Mouse (Mus musculus) neural tube, embryonic 10.5 days (tissue): Measurements from ENCODE around the gene 6430531B16Rik.

ENCODE experiments used
- DNase-seq: peaks from one replicate; pipeline ENCODE4 v3.0.0-alpha.2; 2017; ENCODE audit warnings: low spot score; ENCODE audit errors: extremely low spot score

The 6430531B16Rik gene

GRCm38 (mm10) chr7:139978278-139978892 is at the start of gene 6430531B16Rik:
6430531B16Rik (minus strand) TSS chr7:139978755.
- DNase-seq, result peak; percentile 80

- DNase-seq, result no peak
Measured at GRCm38 (mm10) chr7:140011336-140011735, 32.8 kb upstream of the 6430531B16Rik start.

GRCm38 (mm10) chr7:140007781-140008180 is 29.2 kb upstream of the 6430531B16Rik start:
- DNase-seq, result no peak

GRCm38 (mm10) chr7:140006861-140007611 is 28.5 kb upstream of the 6430531B16Rik start:
- no peak for DNase-seq

GRCm38 (mm10) chr7:140004666-140005065 is 26.1 kb upstream of the 6430531B16Rik start:
- DNase-seq, result no peak

- DNase-seq, result peak; percentile 25
Measured at GRCm38 (mm10) chr7:140001086-140001740, 22.7 kb upstream of the 6430531B16Rik start.

- DNase-seq, result no peak
Measured at GRCm38 (mm10) chr7:139998691-139999350, 20.3 kb upstream of the 6430531B16Rik start.

- DNase-seq, result peak; percentile 50
Measured at GRCm38 (mm10) chr7:139994676-139995075, 16.1 kb upstream of the 6430531B16Rik start.

GRCm38 (mm10) chr7:139994202-139994601 is 15.6 kb upstream of the 6430531B16Rik start:
- DNase-seq, result no peak

GRCm38 (mm10) chr7:139993532-139993931 is 15.0 kb upstream of the 6430531B16Rik start:
- no peak for DNase-seq

- DNase-seq, result no peak
Measured at GRCm38 (mm10) chr7:139992406-139992805, 13.9 kb upstream of the 6430531B16Rik start, which contains the start of gene Adam8. Adam8 (minus strand) TSS chr7:139992562.

- DNase-seq, result no peak
Measured at GRCm38 (mm10) chr7:139990864-139991394, 12.4 kb upstream of the 6430531B16Rik start.

GRCm38 (mm10) chr7:139988272-139988671 is 9.7 kb upstream of the 6430531B16Rik start:
- no peak for DNase-seq

GRCm38 (mm10) chr7:139984505-139984904 is 6.0 kb upstream of the 6430531B16Rik start:
- DNase-seq, result no peak

- DNase-seq, result no peak
Measured at GRCm38 (mm10) chr7:139982058-139982457, 3.5 kb upstream of the 6430531B16Rik start.

- no peak for DNase-seq
Measured at GRCm38 (mm10) chr7:139980778-139981177, 2.2 kb upstream of the 6430531B16Rik start.

GRCm38 (mm10) chr7:139979011-139979719 is 610 bp upstream of the 6430531B16Rik start:
- DNase-seq, result peak; percentile 24

GRCm38 (mm10) chr7:139975471-139975870 is 3.1 kb downstream of the 6430531B16Rik start:
- DNase-seq, result no peak

- no peak for DNase-seq
Measured at GRCm38 (mm10) chr7:139974307-139974706, 4.2 kb downstream of the 6430531B16Rik start.

GRCm38 (mm10) chr7:139972923-139973331 is 5.6 kb downstream of the 6430531B16Rik start:
- DNase-seq, result no peak

- no peak for DNase-seq
Measured at GRCm38 (mm10) chr7:139971436-139971835, 7.1 kb downstream of the 6430531B16Rik start.
